Mouse (Mus musculus) stomach, postnatal 0 days (tissue): ENCODE results near the gene Pik3c2b. TPM values are rescaled to one million over a fixed set of nuclear protein-coding genes. Genes with fewer than 3 reads are reported as not detected.

Source experiments
- ATAC-seq: fragments of 200-750 bp; cut with Nextera tagmentation; 2 replicates; pipeline ENCODE4 v1.8.0; 2017; ENCODE audit not compliant: low FRiP score, low TSS enrichment
- DNase-seq: peaks from one replicate; pipeline ENCODE4 v3.0.0-alpha.2; 2016; ENCODE audit warnings: low spot score
- H3K27ac ChIP-seq: fragments of 300-500 bp; sonication (generic); replicated peaks from 2 replicates; pipeline ENCODE4 v1.5.1; 2014; ENCODE audit warnings: mild to moderate bottlenecking, control low read depth
- H3K27me3 ChIP-seq: fragments of 300-500 bp; sonication (generic); 2 replicates; pipeline ENCODE4 v1.6.1; 2014; ENCODE audit warnings: low read length; ENCODE audit not compliant: control insufficient read depth, insufficient read depth
- H3K36me3 ChIP-seq: fragments of 300-500 bp; sonication (generic); 2 replicates; pipeline ENCODE4 v1.6.1; 2014; ENCODE audit warnings: low read length, mixed read lengths; ENCODE audit not compliant: control insufficient read depth, insufficient read depth
- H3K4me1 ChIP-seq: fragments of 300-500 bp; sonication (generic); replicated peaks from 2 replicates; pipeline ENCODE4 v1.6.1; 2014; ENCODE audit warnings: antibody characterized with exemption; ENCODE audit not compliant: control insufficient read depth, insufficient read depth
- H3K4me2 ChIP-seq: fragments of 300-500 bp; sonication (generic); replicated peaks from 2 replicates; pipeline ENCODE4 v1.6.1; 2014; ENCODE audit warnings: low read depth, mild to moderate bottlenecking, control low read depth, moderate library complexity
- H3K4me3 ChIP-seq: fragments of 300-500 bp; sonication (generic); 2 replicates; pipeline ENCODE4 v1.5.1; 2014; ENCODE audit warnings: low read depth, low read length, control low read depth
- H3K9ac ChIP-seq: fragments of 300-500 bp; sonication (generic); 2 replicates; pipeline ENCODE4 v1.6.1; 2014; ENCODE audit warnings: mild to moderate bottlenecking, low read length, control low read depth, mixed read lengths
- H3K9me3 ChIP-seq: fragments of 300-500 bp; sonication (generic); 2 replicates; pipeline ENCODE4 v1.6.1; 2016; ENCODE audit warnings: low read length; ENCODE audit not compliant: control insufficient read depth
- CTCF ChIP-seq: IDR thresholded peaks from 2 replicates; pipeline ENCODE4 v1.5.1; 2016; ENCODE audit warnings: antibody characterized with exemption, low read depth, mild to moderate bottlenecking, moderate library complexity
- EP300 ChIP-seq: optimal IDR thresholded peaks from 2 replicates; pipeline ENCODE3; 2016; ENCODE audit warnings: antibody characterized with exemption
- WGBS: fragments of 180-500 bp; shearing (Covaris S2); extraction: QIAGEN DNeasy Blood & Tissue Kit; methylation state at CpG from one replicate; pipeline ENCODE4 v1.1.7; 2014; 5-methylcytosine and 5-hydroxymethylcytosine counted together
- polyA plus RNA-seq: library from polyadenylated mRNA; unstranded; fragments of >200 nt; fragmentation: Nextera tagmentation; extraction: Ambion mirVana; gene quantifications from 2 replicates; pipeline ENCODE4 v1.2.1, GENCODE M21; 2015

The Pik3c2b gene
- polyA plus RNA-seq, 1 experiment from 2014 or later = 4.2 TPM

DNA sequence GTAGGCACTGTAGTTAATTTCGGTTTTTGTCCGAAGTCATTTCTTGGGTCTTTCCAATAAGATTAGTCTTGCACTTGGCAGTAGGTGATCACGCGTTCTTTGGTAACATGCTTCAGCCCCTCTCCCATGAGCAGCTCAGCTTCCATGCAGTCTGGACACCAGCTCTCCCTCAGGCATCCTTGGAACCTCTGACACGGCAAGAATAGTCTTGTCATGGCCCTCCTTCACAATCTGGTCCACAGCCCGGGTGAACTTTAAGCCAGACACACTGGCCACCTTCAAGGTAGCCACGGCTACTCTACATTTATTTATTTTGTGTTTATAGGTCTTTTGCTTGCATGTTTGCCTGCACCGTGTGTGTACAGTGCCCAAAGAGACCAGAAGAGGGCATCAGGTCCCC is 102.7 kb downstream of the Pik3c2b start:
- WGBS = 93% methylated on average over 8 of the region's 8 CpGs
- no peak for DNase-seq
- no peak for ATAC-seq

DNA sequence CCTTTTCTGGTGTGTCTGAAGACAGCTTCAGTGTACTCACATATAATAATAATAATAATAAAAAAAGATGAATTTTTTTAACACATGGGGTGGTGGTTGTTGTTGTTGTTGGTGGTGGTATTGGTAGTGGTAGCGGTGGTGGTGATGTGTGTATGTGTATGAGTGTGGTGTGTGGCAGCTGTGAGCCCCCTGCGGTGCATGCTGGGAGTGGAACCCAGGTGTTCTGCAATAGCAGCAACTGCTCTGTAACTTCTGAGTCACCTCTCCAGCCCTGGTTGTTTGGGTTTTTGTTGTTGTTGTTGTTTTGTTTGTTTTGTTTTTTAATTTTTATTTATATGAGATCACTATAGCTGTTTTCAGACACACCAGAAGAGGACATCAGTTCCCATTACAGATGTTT is 105.1 kb downstream of the Pik3c2b start:
- ATAC-seq (no peak), DNase-seq (no peak)
- Histone ChIP-seq H3K27me3 (no peaks in the 10 kb centered on the region), H3K4me2 (no peak overlapping the region), H3K36me3 (no peaks in the 10 kb centered on the region), H3K4me3 (no peak overlapping the region), H3K9me3 (no peaks in the 10 kb centered on the region), H3K4me1 (no peaks in the 10 kb centered on the region), H3K27ac (no peak overlapping the region), H3K9ac (no peak overlapping the region)
- 91% methylated on average over 2 of the region's 2 CpGs for WGBS
- TF ChIP-seq EP300 = no peak
- no peak for TF ChIP-seq CTCF

More for the DNA sequence above, 102.7 kb downstream of the Pik3c2b start:
- TF ChIP-seq CTCF (no peak), EP300 (no peak)
- no peak overlapping the region for H3K4me3 ChIP-seq
- H3K36me3 ChIP-seq = no peaks in the 10 kb centered on the region
- H3K4me1 ChIP-seq = no peaks in the 10 kb centered on the region
- H3K27me3 ChIP-seq = no peaks in the 10 kb centered on the region
- H3K9ac ChIP-seq = no peak overlapping the region
- H3K27ac ChIP-seq = no peak overlapping the region
- H3K4me2 ChIP-seq = no peak overlapping the region
- no peaks in the 10 kb centered on the region for H3K9me3 ChIP-seq

DNA sequence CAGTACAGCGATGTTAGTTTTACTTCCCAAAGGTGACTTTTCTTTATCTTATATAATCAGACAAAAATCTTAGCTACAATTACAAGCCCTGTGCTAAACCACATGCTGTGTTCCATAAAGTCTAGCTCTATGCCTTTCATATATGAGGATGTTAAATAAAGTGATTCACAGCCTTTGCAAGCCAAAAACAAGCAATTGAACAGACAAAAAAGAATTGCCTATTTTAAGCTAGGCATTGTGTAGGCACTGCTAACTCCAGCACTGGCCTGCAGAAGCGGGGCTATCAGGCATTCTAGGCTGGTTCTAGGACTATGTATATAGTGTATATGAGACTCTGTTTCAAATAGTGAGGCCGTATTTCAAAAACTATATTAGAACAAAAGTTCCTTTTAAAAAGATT is 106.7 kb downstream of the Pik3c2b start:
- Histone ChIP-seq H3K27ac (no peak overlapping the region), H3K9me3 (no peaks in the 10 kb centered on the region), H3K4me3 (no peak overlapping the region), H3K36me3 (no peaks in the 10 kb centered on the region), H3K27me3 (no peaks in the 10 kb centered on the region), H3K9ac (no peak overlapping the region), H3K4me1 (no peaks in the 10 kb centered on the region), H3K4me2 (no peak overlapping the region)
- WGBS = 71% methylated on average over 3 of the region's 3 CpGs
- ATAC-seq (no peak), DNase-seq (no peak)
- TF ChIP-seq CTCF (no peak), EP300 (no peak)

DNA sequence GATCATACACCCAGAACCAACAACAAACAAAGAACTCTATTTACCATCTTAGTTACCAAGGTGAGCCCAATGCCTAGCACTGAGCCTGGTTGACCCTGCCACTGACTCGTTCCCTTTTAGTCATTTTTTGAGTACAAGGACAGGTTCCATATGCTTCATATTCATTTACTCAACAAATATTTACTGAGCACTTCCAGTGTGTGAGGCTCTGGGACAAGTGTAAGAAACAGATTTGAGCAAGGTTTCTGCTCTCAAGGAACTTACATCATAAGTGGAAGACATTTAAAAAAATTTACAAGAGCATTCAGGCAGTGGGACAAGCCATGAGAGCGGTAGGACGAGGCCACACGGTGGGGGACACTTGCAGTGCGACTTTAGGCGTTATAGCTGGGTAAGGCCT is 109.8 kb downstream of the Pik3c2b start:
- Histone ChIP-seq H3K9ac (no peak overlapping the region), H3K9me3 (no peaks in the 10 kb centered on the region), H3K27me3 (no peaks in the 10 kb centered on the region), H3K4me2 (no peak overlapping the region), H3K4me3 (no peak overlapping the region), H3K36me3 (no peaks in the 10 kb centered on the region), H3K4me1 (peaks cover 2% of the 10 kb centered on the region; the same call in 1 of the 2 replicates), H3K27ac (no peak overlapping the region)
- DNase-seq (no peak), ATAC-seq (no peak)
- 72% methylated on average over 6 of the region's 6 CpGs for whole genome bisulfite sequencing
- TF ChIP-seq CTCF (no peak), EP300 (no peak)

Other genes with a start within 250 kb of the Pik3c2b start
- 1.7 and 2.1 TPM in 2 replicates for gene Lrrn2, start 165.4 kb upstream of the Pik3c2b start, polyA plus RNA-seq
- gene Mdm4, start 15.1 kb upstream of the Pik3c2b start, polyA plus RNA-seq = 11.1 and 11.3 TPM in 2 replicates
- gene Ppp1r15b, start 85.5 kb downstream of the Pik3c2b start, polyA plus RNA-seq = 20.7 and 22.3 TPM in 2 replicates
- gene Plekha6, start 118.5 kb downstream of the Pik3c2b start, polyA plus RNA-seq = 11.1 and 12.1 TPM in 2 replicates